Mouse (Mus musculus): Measurements from ENCODE around the gene Gimap7. TPM values are rescaled to one million over a fixed set of nuclear protein-coding genes. Genes with fewer than 3 reads are reported as not detected.

Gene Gimap7
- total RNA-seq, 2 experiments from 2014 or later, result 0.53 TPM; not detected in 1

DNA sequence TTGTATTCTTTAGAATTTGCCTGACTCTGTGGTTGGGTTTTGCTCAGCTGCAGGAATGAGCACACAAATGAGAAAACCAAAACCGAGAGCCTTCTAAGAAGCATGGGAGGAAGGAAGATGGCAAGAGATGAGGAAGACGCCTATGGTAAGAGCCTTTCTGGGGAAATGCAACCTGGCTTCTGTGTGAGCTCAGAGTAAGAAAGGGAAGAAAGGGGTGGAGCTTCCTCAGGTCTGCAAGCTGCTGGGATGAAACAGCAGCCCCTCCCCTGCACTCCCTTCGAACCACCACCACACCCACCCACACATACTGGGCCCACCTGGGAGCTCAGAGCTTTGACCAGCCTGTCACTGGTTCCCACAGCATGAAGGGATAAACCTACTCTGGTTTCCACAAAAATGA, 22.9 kb downstream of the Gimap7 start:
- DNase-seq, result no peak

DNA sequence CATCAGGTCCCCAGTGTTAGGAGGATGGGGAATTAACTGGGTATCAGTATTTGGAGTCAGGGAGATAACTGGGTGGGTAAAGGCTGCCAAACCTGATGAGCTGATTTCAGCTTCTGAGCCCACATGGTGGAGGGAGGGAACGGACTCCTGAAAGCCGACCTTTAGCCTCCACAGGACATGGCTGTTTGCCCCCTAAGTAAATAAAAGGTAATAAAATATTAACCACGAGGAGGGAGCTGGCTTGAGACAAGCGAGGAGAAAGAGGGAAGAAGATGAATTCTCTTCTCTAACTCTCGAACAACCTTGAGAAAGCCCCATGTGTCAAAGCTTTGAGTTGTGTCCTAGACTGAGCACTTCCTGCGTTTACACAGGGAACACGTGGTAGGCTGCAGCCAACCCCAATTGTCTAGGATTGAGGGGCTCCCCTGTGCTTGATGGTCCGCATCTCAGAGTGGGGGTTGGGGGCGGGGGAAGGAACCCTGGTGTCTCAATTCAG, 23.3 kb downstream of the Gimap7 start:
- no peak for DNase-seq

DNA sequence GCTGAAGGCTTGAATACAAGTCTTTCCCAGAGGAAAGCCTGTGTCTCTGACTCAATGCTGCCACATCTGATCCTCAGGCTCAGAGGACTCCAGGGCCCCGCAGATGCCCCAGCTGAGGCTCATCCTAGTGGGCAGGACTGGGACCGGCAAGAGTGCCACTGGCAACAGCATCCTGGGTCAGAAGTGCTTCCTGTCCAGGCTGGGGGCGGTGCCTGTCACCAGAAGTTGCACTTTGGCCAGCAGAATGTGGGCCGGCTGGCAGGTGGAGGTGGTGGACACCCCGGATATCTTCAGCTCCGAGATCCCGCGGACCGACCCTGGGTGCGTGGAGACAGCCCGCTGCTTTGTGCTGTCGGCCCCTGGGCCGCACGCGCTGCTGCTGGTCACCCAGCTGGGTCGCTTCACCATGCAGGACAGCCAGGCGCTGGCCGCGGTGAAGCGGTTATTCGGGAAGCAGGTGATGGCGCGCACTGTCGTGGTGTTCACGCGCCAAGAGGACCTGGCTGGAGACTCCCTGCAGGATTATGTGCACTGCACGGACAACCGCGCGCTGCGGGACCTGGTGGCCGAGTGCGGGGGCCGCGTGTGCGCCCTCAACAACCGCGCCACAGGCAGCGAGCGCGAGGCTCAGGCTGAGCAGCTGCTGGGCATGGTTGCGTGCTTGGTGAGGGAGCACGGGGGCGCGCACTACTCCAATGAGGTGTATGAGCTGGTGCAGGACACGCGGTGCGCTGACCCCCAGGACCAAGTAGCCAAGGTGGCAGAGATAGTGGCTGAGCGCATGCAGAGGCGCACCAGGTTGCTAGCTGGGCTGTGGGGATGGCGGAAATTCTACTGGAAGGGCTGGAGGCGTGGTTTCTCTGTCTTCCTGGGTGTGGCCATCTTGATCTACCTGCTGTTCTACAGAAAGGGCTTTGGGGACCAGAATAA, 24.3 kb downstream of the Gimap7 start:
- DNase-seq, result peak; percentile 39 to 65

DNA sequence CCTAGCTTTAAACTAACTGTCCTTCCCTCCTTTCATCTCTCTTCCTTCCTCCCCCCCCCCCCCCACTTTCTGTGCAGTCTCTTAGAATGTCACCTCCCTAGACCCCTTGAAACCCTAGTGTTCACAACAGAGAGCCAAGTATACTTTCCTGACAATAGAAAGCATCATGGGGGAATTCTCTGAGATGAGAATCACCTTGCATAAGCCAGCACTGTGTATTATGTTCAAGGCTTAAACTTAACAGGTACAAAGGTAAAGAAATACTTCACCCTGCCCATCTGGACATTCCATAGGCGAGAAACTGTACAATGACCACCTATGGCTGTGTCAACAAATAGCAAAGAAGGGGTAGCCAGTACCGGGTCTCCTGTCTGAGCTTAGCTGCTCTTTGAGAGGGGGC, 27.1 kb downstream of the Gimap7 start:
- no peak for DNase-seq

DNA sequence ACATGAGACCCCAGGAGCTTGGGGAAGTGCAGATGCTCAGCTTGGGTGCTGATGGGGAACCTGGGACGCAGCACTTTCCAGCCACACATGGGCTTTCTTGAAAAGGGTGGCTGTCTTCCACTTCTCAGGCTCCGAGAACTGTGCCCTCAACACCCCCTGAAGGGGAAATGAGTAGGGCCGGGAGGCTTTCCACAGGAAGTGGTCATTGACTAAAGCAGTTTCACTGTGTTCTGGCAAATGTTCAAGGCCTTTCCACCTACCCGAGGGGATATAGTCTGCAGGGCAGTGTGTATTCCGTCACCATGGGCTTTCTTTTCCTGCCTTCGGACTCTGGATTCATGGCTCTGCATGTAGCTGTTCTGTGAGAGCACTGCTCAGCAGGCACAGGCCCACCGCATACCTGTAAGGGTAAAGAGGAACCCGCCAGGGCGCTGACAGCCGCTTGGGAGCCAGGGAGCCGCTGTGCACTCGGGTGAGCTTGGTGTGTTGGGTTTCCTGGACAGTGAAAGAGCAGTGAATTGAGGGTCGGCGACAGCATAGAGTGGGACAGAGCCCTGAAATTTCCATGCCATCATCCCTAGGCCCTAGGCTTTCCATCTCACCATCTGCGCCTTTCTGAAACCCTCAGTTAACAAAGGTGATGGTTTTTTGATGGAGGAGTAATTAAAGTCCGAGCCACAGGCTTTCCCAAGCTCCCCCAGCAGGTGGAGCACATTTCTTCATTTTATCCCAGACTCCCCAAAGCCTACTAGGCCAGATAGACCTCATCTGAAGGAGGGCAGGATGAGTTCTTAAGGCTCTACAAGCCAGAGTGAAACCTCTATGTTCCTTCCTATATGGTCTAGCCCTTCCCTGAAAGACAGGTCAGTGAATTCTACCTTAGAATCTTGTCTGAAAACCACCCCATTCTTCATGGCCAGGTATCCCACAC, 27.8 kb downstream of the Gimap7 start, which contains the start of gene Gimap5:
Gene Gimap5, plus strand, starts transcription at position 239 of the 931 bp plus-strand sequence.
- peak; percentile 66 to 69 for DNase-seq

DNA sequence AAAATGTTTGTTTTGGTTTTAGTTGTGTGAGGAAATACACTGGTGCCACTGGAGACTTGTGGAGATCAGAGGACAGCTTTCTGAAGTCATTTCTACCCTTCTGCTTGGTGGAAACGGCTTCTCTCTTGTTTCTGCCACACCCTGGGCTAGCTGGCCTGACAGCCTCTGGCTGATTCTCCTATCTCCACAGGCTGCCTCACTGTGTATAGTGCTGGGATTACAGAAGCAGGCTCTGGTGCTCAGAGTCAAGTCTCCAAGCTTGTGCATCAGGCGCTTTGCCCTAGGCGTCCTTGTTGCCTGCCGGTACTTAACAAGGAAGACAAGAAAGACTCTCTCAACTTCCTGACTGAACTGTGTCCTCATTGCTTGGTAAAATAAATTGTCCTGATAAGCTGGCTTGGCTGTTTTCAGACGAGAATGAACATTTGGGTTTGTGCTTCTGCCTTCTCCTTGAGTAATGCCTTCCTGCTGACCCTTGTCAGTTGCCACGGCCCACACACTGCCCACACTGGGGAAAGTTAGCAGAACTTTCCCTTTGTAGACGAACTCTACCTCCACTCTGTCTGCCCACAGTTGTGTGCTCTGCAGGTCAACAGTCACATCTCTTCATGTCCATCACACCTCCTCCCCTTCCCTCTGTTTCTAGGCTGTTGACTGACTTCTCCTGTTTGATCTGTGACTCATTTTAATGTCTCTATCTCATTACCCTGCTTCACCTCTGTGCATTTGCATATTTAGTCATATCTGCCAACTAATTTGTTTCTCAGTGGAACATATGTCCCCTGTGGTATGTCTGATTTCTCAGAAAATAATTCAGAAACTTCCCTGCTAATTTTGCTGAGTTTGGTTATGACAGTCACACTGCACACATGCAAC, 28.9 kb downstream of the Gimap7 start:
- no peak for DNase-seq

DNA sequence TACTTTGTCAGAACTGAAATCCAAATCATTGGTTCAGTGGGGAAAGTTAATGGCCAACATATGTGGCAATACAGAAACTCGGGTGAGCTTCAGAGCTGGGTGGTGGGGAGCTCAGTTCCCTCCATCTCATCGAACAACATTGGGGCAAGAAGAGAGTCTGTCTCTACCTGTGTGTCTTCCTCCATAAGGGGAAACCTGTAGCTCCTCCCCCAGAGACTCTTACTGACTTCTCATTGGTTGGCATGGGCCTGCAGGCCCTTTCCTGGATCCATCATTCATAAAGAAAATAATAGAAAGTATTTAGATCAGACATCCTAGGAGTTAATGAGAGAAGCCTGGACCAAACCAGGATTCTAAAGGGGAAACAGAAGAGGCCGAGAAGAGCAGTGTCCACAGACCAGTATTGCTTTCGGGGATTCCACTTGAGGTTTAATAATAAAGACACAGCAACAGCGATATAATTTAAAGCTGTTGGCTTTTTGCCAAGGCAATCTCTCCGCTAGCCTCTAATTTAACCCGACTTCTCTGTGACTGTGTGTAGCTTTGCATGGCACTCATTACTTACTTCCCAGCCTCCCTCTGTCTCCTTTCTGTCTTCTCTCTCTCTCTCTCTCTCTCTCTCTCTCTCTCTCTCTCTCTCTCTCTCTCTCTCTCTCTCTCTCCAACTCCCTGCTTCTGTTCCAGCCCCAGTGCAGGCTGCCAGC, 45.3 kb downstream of the Gimap7 start:
- DNase-seq, result no peak

DNA sequence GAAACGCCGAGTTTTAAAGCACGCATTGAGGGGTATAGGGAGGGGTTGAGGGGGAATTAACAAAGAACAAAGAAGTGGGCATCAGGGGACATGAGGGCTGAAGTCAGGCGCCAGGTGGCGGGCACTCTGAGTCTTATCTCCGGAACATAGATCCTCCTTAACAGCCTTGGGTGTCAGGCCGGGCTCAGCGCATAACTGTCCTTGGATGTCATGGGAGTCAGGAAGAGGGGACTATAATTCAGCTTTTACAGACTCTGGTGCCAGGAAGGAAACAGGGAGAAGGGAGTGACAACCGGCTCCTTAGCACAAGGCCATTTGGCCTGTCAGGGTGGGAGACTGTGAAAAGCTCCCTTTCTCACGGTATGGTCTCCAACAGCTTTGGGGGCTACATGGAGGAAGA, 46.1 kb downstream of the Gimap7 start:
- no peak for DNase-seq

DNA sequence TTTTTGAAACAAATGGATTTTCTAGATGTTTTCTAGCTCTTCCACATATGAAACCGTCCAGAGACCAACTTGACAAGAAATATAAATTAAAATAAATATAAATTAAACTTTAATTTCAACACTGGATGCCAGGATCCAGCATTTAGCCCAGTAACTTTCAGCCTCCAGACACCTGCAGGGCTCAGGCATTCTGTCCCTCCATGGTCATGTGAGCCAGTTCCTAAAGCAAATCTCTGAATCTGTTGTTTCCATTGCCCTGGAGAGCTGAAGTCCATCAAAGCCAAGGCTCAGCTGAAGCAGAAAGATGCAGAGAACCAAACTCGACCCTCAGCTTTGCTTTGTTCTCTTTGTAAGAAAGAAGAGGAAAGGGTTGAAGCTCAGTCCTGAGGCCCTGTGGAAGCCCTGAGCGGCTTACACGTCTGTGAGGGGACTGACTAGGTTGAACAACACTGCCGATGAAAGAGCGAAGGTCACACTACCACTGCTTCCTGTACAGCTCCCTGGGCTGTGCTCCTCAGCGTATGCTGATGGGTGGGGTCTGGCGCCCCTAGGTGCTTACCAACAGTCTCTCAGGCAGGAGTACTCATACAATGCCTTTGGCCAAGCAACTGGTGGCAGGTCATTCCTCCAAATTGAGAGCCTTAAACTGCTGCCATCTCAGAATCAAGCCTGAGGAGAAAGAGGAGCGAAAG, 49.9 kb downstream of the Gimap7 start:
- DNase-seq, result no peak

DNA sequence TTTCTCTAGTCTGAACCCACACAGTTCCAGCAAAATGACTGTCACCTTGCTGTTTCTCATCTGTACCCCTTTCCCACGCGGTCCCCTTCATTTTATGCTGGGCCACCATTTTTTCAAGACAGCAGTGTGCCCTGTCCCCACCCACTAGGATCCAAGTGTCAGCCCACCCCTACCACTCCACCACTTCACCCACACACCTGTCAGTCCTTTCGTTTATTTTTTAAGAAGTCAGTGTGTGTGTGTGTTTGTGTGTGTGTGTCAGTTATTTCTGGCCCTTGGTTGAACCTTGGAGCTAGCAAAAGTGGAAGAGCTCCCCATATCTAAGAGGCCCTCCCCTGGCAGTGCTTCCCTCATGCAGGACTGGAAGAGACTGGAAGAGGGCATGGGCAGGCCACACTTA, 50.5 kb downstream of the Gimap7 start:
- DNase-seq, result no peak

DNA sequence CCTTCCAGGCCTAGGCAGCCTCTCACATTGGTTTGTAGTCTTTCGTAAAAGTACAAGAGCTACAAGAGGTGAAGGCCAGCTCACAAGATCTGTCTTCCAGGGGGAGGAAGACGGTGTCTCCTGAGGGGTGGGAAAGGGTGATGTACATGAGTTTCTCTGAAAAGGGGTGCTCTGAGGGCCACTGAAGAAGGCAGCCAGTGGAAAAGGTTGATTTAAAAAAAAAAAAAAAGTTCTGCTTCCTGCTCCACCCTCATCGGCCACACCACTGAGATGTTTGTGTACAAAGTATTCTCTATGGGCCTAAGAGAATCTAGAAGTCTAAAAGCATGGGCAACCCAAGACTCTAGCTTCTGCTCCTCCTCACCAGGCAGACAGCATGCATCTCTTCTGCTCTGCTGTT, 52.3 kb downstream of the Gimap7 start, which contains the start of gene Gimap3:
Gene Gimap3, minus strand, starts transcription at position 156 of the 400 bp plus-strand sequence.
- no peak for DNase-seq

DNA sequence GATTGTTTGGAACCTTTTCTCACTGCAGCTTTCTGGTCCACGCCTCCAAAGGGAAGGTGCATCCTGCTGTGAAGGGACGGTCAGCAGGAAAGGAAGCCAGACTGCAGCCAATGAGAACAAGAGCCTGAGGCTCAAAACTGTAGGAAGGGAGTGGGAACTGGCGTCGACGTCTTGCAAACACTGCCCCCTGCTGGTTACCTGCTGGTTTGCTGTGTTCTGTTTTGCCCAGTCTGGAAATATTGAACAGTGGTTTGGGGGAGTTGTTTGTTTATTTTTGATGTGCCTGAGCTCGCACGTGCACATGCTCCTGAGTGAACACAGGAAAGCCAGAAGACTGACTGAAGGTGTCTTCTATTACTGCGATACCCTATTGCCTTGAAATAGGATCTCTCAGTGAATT, 53.6 kb downstream of the Gimap7 start:
- DNase-seq, result peak; percentile 83 to 90

Other genes with a start within 250 kb of the Gimap7 start
- gene Atp6v0e2, start 181.0 kb upstream of the Gimap7 start, total RNA-seq (2021), result 10 to 100 TPM; 61.8 to 63.3 TPM
- gene Lrrc61, start 163.8 kb upstream of the Gimap7 start, total RNA-seq (2021), result 10 to 100 TPM; 26.0 to 49.9 TPM
- gene Rarres2, start 145.8 kb upstream of the Gimap7 start, total RNA-seq (2021), result 10 to 100 TPM; 52.7 to 77.5 TPM
- not detected for gene Gm45021, start 129.0 kb upstream of the Gimap7 start, total RNA-seq (2021)
- 10 to 100 TPM; 48.5 to 50.5 TPM for gene Repin1, start 124.7 kb upstream of the Gimap7 start, total RNA-seq (2021)
- gene Gm44965, start 124.7 kb upstream of the Gimap7 start, total RNA-seq (2021), result not detected
- gene Zfp775, start 116.6 kb upstream of the Gimap7 start, total RNA-seq (2021), result 1 to 10 TPM; 6.8 to 9.5 TPM
- gene AI854703, start 91.9 kb upstream of the Gimap7 start, total RNA-seq (2021), result 1 to 10 TPM; 1.5 to 1.6 TPM
- 10 to 100 TPM in 1 of 2 experiments, 1 to 10 TPM in 1; 9.9 to 15.7 TPM for gene Gimap8, start 71.4 kb upstream of the Gimap7 start, total RNA-seq (2021)
- gene Gimap9, start 42.5 kb upstream of the Gimap7 start, total RNA-seq (2021), result 1 to 10 TPM; 4.4 to 7.1 TPM
- 10 to 100 TPM; 41.2 to 60.8 TPM for gene Gimap4, start 34.1 kb upstream of the Gimap7 start, total RNA-seq (2021)
- 10 to 100 TPM; 55.3 to 73.5 TPM for gene Gimap6, start 10.4 kb upstream of the Gimap7 start, total RNA-seq (2021)
- 1 to 10 TPM; 2.9 to 3.3 TPM for gene Gm28053, start within 50 bp of the Gimap7 start, total RNA-seq (2021)
- 10 to 100 TPM; 10.8 to 15.4 TPM for gene Gimap1, start 20.4 kb downstream of the Gimap7 start, total RNA-seq (2021)
- 10 to 100 TPM; 13.3 to 18.2 TPM for gene Gimap5, start 27.6 kb downstream of the Gimap7 start, total RNA-seq (2021)
- 1 to 10 TPM; 2.9 to 8.5 TPM for gene Gimap3, start 52.2 kb downstream of the Gimap7 start, total RNA-seq (2021)
- 100 to 1,000 TPM; 293 to 327 TPM for gene Tmem176a, start 122.3 kb downstream of the Gimap7 start, total RNA-seq (2021)
- 100 to 1,000 TPM; 506 to 589 TPM for gene Tmem176b, start 122.9 kb downstream of the Gimap7 start, total RNA-seq (2021)
- gene Aoc1, start 154.3 kb downstream of the Gimap7 start, total RNA-seq (2021), result not detected
- not detected for gene 1600015I10Rik, start 211.3 kb downstream of the Gimap7 start, total RNA-seq (2021)

Data from adrenal gland, postnatal 36 days (tissue).